Mouse (Mus musculus): ENCODE measurements at regions not wholly inside any gene's neighbourhood (a gene's known extent, or its start where the extent isn't known, plus 50 kb on each side); places are given as distances from the start of the nearest gene placed in this dataset.

- no peak for DNase-seq (ENCODE audit: low spot score in 2 of 2)
Measured at GRCm38 (mm10) chr4:84101923-84102322, 573.2 kb downstream of the Bnc2 start.

- DNase-seq (ENCODE audit: low spot score in 2 of 2), result no peak
Measured at GRCm38 (mm10) chr4:84102736-84103135, 572.3 kb downstream of the Bnc2 start.

- no peak for DNase-seq (ENCODE audit: low spot score in 2 of 2)
Measured at GRCm38 (mm10) chr4:84108592-84108991, 566.5 kb downstream of the Bnc2 start.

- no peak for DNase-seq (ENCODE audit: low spot score in 2 of 2)
Measured at GRCm38 (mm10) chr4:84109771-84110503, 565.1 kb downstream of the Bnc2 start.

GRCm38 (mm10) chr4:84114162-84115040, 560.7 kb downstream of the Bnc2 start:
- no peak for DNase-seq (ENCODE audit: low spot score in 2 of 2)

- no peak for DNase-seq (ENCODE audit: low spot score in 2 of 2)
Measured at GRCm38 (mm10) chr4:84118284-84118919, 556.7 kb downstream of the Bnc2 start.

GRCm38 (mm10) chr4:84119616-84120015, 555.5 kb downstream of the Bnc2 start:
- no peak for DNase-seq (ENCODE audit: low spot score in 2 of 2)

GRCm38 (mm10) chr4:84120330-84120729, 554.7 kb downstream of the Bnc2 start:
- no peak for DNase-seq (ENCODE audit: low spot score in 2 of 2)

- no peak for DNase-seq (ENCODE audit: low spot score in 2 of 2)
Measured at GRCm38 (mm10) chr4:84121442-84121841, 553.6 kb downstream of the Bnc2 start.

GRCm38 (mm10) chr4:84126400-84126799, 548.7 kb downstream of the Bnc2 start:
- DNase-seq (ENCODE audit: low spot score in 2 of 2), result no peak

- DNase-seq (ENCODE audit: low spot score in 2 of 2), result no peak
Measured at GRCm38 (mm10) chr4:84127380-84127779, 547.7 kb downstream of the Bnc2 start.

GRCm38 (mm10) chr4:84130840-84131547, 544.1 kb downstream of the Bnc2 start:
- DNase-seq (ENCODE audit: low spot score in 2 of 2), result no peak

GRCm38 (mm10) chr4:84135740-84136139, 539.3 kb downstream of the Bnc2 start:
- DNase-seq (ENCODE audit: low spot score in 2 of 2), result peak in 1 of 2 experiments; percentile 2

- DNase-seq (ENCODE audit: low spot score in 2 of 2), result no peak
Measured at GRCm38 (mm10) chr4:84137171-84137919, 537.7 kb downstream of the Bnc2 start.

- no peak for DNase-seq (ENCODE audit: low spot score in 2 of 2)
Measured at GRCm38 (mm10) chr4:84149149-84150050, 525.7 kb downstream of the Bnc2 start.

GRCm38 (mm10) chr4:84150698-84151097, 524.4 kb downstream of the Bnc2 start:
- no peak for DNase-seq (ENCODE audit: low spot score in 2 of 2)

GRCm38 (mm10) chr4:84151247-84151646, 523.8 kb downstream of the Bnc2 start:
- no peak for DNase-seq (ENCODE audit: low spot score in 2 of 2)

GRCm38 (mm10) chr4:84151971-84152450, 523.1 kb downstream of the Bnc2 start:
- DNase-seq (ENCODE audit: low spot score in 2 of 2), result no peak

- no peak for DNase-seq (ENCODE audit: low spot score in 2 of 2)
Measured at GRCm38 (mm10) chr4:84153571-84153970, 521.5 kb downstream of the Bnc2 start.
